Mouse (Mus musculus) adrenal gland, postnatal 14 days (tissue): ENCODE data around the gene Dcpp2. TPM values are rescaled to one million over a fixed set of nuclear protein-coding genes. Genes with fewer than 3 reads are reported as not detected.
"Not testable (repeated sequence)": the region's sequence is repeated elsewhere in the genome, so short reads cannot be mapped to it uniquely, and the experiment has no call there.

Experiments used
- DNase-seq: peaks from one replicate; pipeline ENCODE4 v3.0.0; 2021; ENCODE audit warnings: mixed read lengths
- total RNA-seq: library from RNA; stranded (reverse); gene quantifications from 2 replicates; pipeline ENCODE4 v1.2.3, GENCODE M21; 2021

The Dcpp2 gene
- total RNA-seq, 1 experiment from 2014 or later = not detected

DNA sequence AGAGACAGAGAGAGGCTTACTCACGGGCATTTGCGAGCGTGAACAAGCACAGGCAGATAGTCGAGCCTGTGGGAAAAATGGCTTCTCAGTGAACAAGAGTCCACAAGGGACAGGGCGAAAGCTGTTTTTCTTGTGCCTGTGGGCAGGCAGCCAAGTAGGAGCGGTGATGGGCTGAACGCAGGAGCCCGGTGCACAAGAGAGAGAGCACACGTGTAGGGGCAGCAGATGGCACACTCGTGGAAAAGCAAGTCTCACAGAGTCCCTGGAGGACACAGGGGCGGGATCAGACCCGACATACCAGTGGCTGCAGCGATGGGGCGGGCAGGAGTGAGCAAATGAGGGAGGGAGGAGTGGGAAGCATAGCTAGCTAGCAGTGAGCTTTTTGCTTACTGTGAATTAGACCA is 44.4 kb downstream of the Dcpp2 start:
- DNase-seq = peak; percentile 81

DNA sequence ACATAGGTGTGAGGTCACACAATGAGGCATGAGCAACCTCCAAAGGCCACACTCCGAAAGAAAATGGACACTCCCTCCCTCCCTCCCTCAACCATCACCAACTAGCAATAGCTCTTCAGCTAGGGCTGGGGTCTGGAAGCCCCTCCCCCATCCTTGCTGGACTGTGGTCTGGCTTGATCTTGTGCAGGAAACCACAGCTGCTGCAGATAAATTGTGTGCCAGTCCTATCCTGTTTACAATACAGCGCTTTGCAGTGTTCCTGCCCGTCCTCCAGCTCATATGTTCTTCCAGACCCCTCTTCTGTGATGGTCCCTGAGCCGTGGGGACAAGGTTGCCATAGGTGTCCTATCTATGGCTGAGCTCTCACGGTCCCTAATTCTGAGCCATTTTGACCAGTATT is 50.5 kb downstream of the Dcpp2 start:
- no peak for DNase-seq

DNA sequence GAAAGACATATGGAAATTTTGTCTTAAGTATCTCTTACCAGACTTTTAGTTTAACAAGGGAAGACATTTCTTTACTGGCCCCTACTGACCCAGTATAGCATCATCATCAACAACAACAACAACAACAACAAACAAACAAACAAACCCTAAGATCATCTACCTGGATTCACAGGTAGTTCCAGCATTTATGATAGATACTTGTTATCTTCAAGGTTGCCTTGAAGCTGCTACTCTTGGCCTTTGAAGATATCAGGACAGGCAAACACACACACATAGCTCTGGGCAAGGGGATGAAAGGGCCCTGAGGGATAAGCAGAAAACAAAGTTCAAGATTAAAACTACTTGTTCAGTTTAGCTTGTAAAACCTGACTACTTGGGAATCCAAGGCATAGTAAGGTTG is 60.7 kb downstream of the Dcpp2 start, which contains the start of gene Sbp:
Gene Sbp, plus strand, starts transcription at position 301 of the 400 bp plus-strand sequence.
- no peak for DNase-seq

DNA sequence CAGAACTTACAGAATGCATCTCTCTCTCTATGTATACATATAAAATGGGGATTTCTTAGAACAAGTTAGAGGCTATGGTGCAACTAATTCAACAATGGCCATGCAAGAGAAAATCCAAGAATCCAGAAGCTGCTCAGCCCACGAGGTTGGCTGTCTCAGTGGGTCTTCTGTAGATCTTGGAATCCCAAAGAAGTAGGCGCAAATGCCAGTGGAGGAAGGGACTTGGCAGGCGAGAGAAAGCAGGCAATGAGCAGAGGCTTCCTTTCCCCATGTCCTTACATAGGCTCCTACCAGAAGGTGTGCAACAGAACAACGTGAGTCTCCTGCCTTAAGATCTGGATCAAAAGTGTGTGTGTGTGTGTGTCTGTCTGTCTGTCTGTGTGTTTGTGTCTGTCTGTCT is 66.8 kb downstream of the Dcpp2 start:
- DNase-seq = not testable (repeated sequence)

DNA sequence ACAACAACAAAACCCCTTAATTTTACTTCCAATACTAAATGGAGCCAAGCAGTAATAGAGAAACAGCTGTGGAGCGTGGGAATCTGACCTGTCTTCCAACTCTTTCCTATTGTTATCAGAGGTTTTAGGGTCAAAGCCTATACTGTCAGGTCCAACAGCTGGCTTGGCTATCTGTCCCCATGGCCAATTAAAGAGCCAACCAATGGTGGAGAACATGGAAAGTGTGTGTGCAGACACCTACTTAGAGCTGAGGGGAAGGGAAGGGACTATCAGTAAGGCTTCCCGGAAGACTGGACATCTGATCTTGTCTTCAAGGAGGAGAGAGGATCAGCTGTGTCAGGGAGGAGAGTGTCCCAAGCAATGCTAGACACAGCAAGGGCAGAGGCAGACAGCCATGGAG is 68.4 kb downstream of the Dcpp2 start:
- DNase-seq = no peak

Other genes with a start within 250 kb of the Dcpp2 start
- gene Mmp25, start 235.6 kb upstream of the Dcpp2 start, total RNA-seq = 0.37 and 0.53 TPM in 2 replicates
- not detected in 2 replicates for gene Bicdl2, start 220.4 kb upstream of the Dcpp2 start, total RNA-seq
- 158 and 163 TPM in 2 replicates for gene Hcfc1r1, start 207.3 kb upstream of the Dcpp2 start, total RNA-seq
- 25.2 and 26.3 TPM in 2 replicates for gene Thoc6, start 207.0 kb upstream of the Dcpp2 start, total RNA-seq
- gene Tnfrsf12a, start 203.4 kb upstream of the Dcpp2 start, total RNA-seq = 85.2 and 119 TPM in 2 replicates
- 0.30 TPM in 1 of 2 replicates, not detected in the other for gene Cldn6, start 201.6 kb upstream of the Dcpp2 start, total RNA-seq
- gene Cldn9, start 196.9 kb upstream of the Dcpp2 start, total RNA-seq = not detected in 2 replicates
- gene 1520401A03Rik, start 158.1 kb upstream of the Dcpp2 start, total RNA-seq = 1.9 and 3.8 TPM in 2 replicates
- gene Pkmyt1, start 154.5 kb upstream of the Dcpp2 start, total RNA-seq = 9.7 and 11.3 TPM in 2 replicates
- gene Paqr4, start 140.0 kb upstream of the Dcpp2 start, total RNA-seq = 11.3 and 14.3 TPM in 2 replicates
- gene Kremen2, start 135.0 kb upstream of the Dcpp2 start, total RNA-seq = not detected in 2 replicates
- gene Flywch1, start 109.3 kb upstream of the Dcpp2 start, total RNA-seq = 44.4 and 46.4 TPM in 2 replicates
- 6.5 and 9.8 TPM in 2 replicates for gene Flywch2, start 94.8 kb upstream of the Dcpp2 start, total RNA-seq
- gene Srrm2, start 90.3 kb upstream of the Dcpp2 start, total RNA-seq = 515 and 599 TPM in 2 replicates
- gene Elob, start 51.7 kb upstream of the Dcpp2 start, total RNA-seq = 376 and 380 TPM in 2 replicates
- gene Prss33, start 44.8 kb upstream of the Dcpp2 start, total RNA-seq = not detected in 2 replicates
- gene Prss32, start 37.0 kb upstream of the Dcpp2 start, total RNA-seq = not detected in 2 replicates
- 0.56 TPM in 1 of 2 replicates, not detected in the other for gene Prss41, start 36.7 kb upstream of the Dcpp2 start, total RNA-seq
- gene Prss21, start 12.8 kb upstream of the Dcpp2 start, total RNA-seq = not detected in 2 replicates
- not detected in 2 replicates for gene Dcpp1, start within 50 bp of the Dcpp2 start, total RNA-seq
- gene Dcpp3, start 36.6 kb downstream of the Dcpp2 start, total RNA-seq = not detected in 2 replicates
- not detected in 2 replicates for gene Sbp, start 60.8 kb downstream of the Dcpp2 start, total RNA-seq
- not detected in 2 replicates for gene Sbpl, start 74.4 kb downstream of the Dcpp2 start, total RNA-seq
- gene Prss30, start 99.7 kb downstream of the Dcpp2 start, total RNA-seq = 0.34 and 0.37 TPM in 2 replicates
- not detected in 2 replicates for gene Prss22, start 117.2 kb downstream of the Dcpp2 start, total RNA-seq
- 0.41 and 1.6 TPM in 2 replicates for gene Prss27, start 157.3 kb downstream of the Dcpp2 start, total RNA-seq
- gene Kctd5, start 192.6 kb downstream of the Dcpp2 start, total RNA-seq = 19.1 and 21.9 TPM in 2 replicates